ENCODE assay signal across 24 mouse cellular contexts in genomic region chr12:69181800-69182199, GRCm38 (mm10). TPM values are rescaled to one million over a fixed set of nuclear protein-coding genes. Genes with fewer than 3 reads are reported as not detected.
DNase-seq lines count a peak whose midpoint lies in the region; ATAC-seq and TF ChIP-seq lines count a peak whose summit lies in the region.
"Had no signal": no experiment of that assay in that cellular context is flagged by ENCODE, and none has a peak within 500 bp of the region (broad histone marks: within the 10 kb centered on the region; RNA-seq: fewer than 3 reads in every experiment).

No protein-coding gene starts in this region.

- peak; percentile 82 for DNase-seq in heart, adult 11 months
- no peak for DNase-seq in heart, postnatal 36 days
- DNase-seq in CH12.LX (ENCODE audit: extremely low read depth), result no peak
- DNase-seq in G1E (ENCODE audit: low spot score), result no peak
- DNase-seq in gastrocnemius, adult 2 months, result no peak
- DNase-seq in urinary bladder, adult 18-20 months (ENCODE audit: low spot score in 2 of 2), result no peak
- DNase-seq in kidney, adult 18-20 months, result no peak
- DNase-seq: adrenal gland, adult 2 months; adrenal gland, postnatal 10 days; adrenal gland, postnatal 25 days; cerebellum, adult 11 months; cerebellum, adult 18-20 months; cerebellum, adult 8-10 months; cerebellum, adult 9-11 months; cerebellum, postnatal 14 days; cerebellum, postnatal 36 days; embryo, embryonic 11 days; forebrain, postnatal 0 days had no signal

- intact Hi-C loops in heart, postnatal 36 days (cut with DNase I), result no loop called here
- intact Hi-C loops in gastrocnemius, adult 2 months (cut with DNase I), result no loop called here

- H3K9me3 ChIP-seq in CH12.LX (replicated peaks; ENCODE audit: low read length) (peaks cover 3% of the 10 kb centered on the region), G1E (replicated peaks) (peaks cover 4% of the 10 kb centered on the region)
- H3K9me3 ChIP-seq: embryonic facial prominence, embryonic 13.5 days; embryonic facial prominence, embryonic 15.5 days; forebrain, embryonic 13.5 days; forebrain, embryonic 15.5 days had no signal

- H3K4me2 ChIP-seq in CH12.LX (ENCODE audit: insufficient read depth, low read depth, poor library complexity, severe bottlenecking), result no peak overlapping the region
- H3K4me2 ChIP-seq: embryonic facial prominence, embryonic 13.5 days; embryonic facial prominence, embryonic 15.5 days; forebrain, embryonic 13.5 days; forebrain, embryonic 15.5 days had no signal

- peaks cover 37% of the 10 kb centered on the region for H3K79me2 ChIP-seq in CH12.LX (replicated peaks; ENCODE audit: control insufficient read depth, extremely low read depth, insufficient read depth, poor library complexity, severe bottlenecking)

- no peak for TF ChIP-seq CTCF in CH12.LX (conservative IDR thresholded peaks at IDR 0.05 in 1 of 2, IDR thresholded peaks at IDR 0.05 in 1 of 2; ENCODE audit: low read depth in 2 of 2, low read length in 2 of 2)
- TF ChIP-seq CTCF in G1E (IDR thresholded peaks at IDR 0.05; ENCODE audit: low read depth, low read length), result no peak
- TF ChIP-seq CTCF in embryonic fibroblast, embryonic 13.5 days (IDR thresholded peaks at IDR 0.05; ENCODE audit: borderline replicate concordance, insufficient read depth, low read length), result no peak
- TF ChIP-seq CTCF in gastrocnemius, adult 2 months (IDR thresholded peaks at IDR 0.05), result no peak

- H3K27me3 ChIP-seq in CH12.LX (replicated peaks) (no peaks in the 10 kb centered on the region), G1E (ENCODE audit: insufficient read depth, low read length) (no peaks in the 10 kb centered on the region)
- H3K27me3 ChIP-seq: embryonic facial prominence, embryonic 13.5 days; embryonic facial prominence, embryonic 15.5 days; forebrain, embryonic 13.5 days; forebrain, embryonic 15.5 days had no signal

- peaks cover 13 to 42% of the 10 kb centered on the region in 2 experiments for H3K36me3 ChIP-seq in CH12.LX (replicated peaks in 1 of 2; ENCODE audit: control insufficient read depth in 1 of 2, insufficient read depth in 1 of 2, low read length in 1 of 2)
- peaks cover 60% of the 10 kb centered on the region for H3K36me3 ChIP-seq in G1E (replicated peaks)

- H3K4me3 ChIP-seq in CH12.LX (replicated peaks in 1 of 3; ENCODE audit: low read depth in 2 of 3, low read length in 2 of 3, poor library complexity in 1 of 3) (no peak overlapping the region), G1E (ENCODE audit: low read depth, low read length) (peak overlapping the region; percentile 28; the same call in 1 of the 2 replicates)
- H3K4me3 ChIP-seq in embryonic fibroblast, embryonic 13.5 days (ENCODE audit: insufficient read depth, low read length), result no peak overlapping the region
- H3K4me3 ChIP-seq in gastrocnemius, adult 2 months, result no peak overlapping the region
- H3K4me3 ChIP-seq: embryonic facial prominence, embryonic 13.5 days; embryonic facial prominence, embryonic 15.5 days; forebrain, embryonic 13.5 days; forebrain, embryonic 15.5 days had no signal

- no peak overlapping the region for H3K9ac ChIP-seq in CH12.LX (ENCODE audit: insufficient read depth, low read depth)
- H3K9ac ChIP-seq: embryonic facial prominence, embryonic 13.5 days; embryonic facial prominence, embryonic 15.5 days; forebrain, embryonic 13.5 days; forebrain, embryonic 15.5 days; forebrain, postnatal 0 days had no signal

- TF ChIP-seq EP300 in CH12.LX (IDR thresholded peaks at IDR 0.05; ENCODE audit: low read length), result no peak

- TF ChIP-seq RAD21 in CH12.LX (IDR thresholded peaks at IDR 0.05; ENCODE audit: low read depth, low read length), result no peak

- H3K4me1 ChIP-seq in CH12.LX (ENCODE audit: control insufficient read depth in 1 of 2, insufficient read depth in 2 of 2) (peaks cover 4% of the 10 kb centered on the region in 2 experiments; a peak in 3 of 4 replicates), G1E (ENCODE audit: insufficient read depth, low read depth, low read length) (peaks cover 39% of the 10 kb centered on the region)
- peaks cover 3% of the 10 kb centered on the region; the same call in 1 of the 2 replicates for H3K4me1 ChIP-seq in embryonic fibroblast, embryonic 13.5 days (ENCODE audit: control insufficient read depth, insufficient read depth, low read length)

- dilution Hi-C loops in CH12.LX (cut with MboI; ENCODE audit: extremely low pct_ligation_motif_present, extremely low pct_unique_long_range_greater_than_20kb, low sequenced_read_pairs), result no loop called here

- 0 out of 2 replicates have a peak, but pooled peaks have one; percentile 7 for TF ChIP-seq POLR2A in CH12.LX (IDR thresholded peaks at IDR 0.05; ENCODE audit: low read depth, low read length)
- TF ChIP-seq POLR2A in embryonic fibroblast, embryonic 13.5 days (IDR thresholded peaks at IDR 0.05; ENCODE audit: low read depth, low read length), result 0 out of 2 replicates have a peak, but pooled peaks have one; percentile 21

- no peak for ATAC-seq in G1E (ENCODE audit: extremely low read depth, insufficient number of reproducible peaks, low FRiP score, poor library complexity, severe bottlenecking)
- ATAC-seq: CD4-positive, CD25-positive, alpha-beta regulatory T cell, adult 4 months; forebrain, embryonic 13.5 days; forebrain, embryonic 15.5 days; forebrain, postnatal 0 days had no signal

- in situ Hi-C loops in CH12.LX (cut with MboI; ENCODE audit: low pct_ligation_motif_present, low pct_unique_long_range_greater_than_20kb, low sequenced_read_pairs), result no loop called here

- no peak overlapping the region for H3K27ac ChIP-seq in CH12.LX (ENCODE audit: insufficient read depth, low read depth)
- no peak overlapping the region for H3K27ac ChIP-seq in embryonic fibroblast, embryonic 13.5 days (ENCODE audit: insufficient read depth, low read length)
- no peak overlapping the region for H3K27ac ChIP-seq in gastrocnemius, adult 2 months
- H3K27ac ChIP-seq: embryonic facial prominence, embryonic 13.5 days; embryonic facial prominence, embryonic 15.5 days; forebrain, embryonic 13.5 days; forebrain, embryonic 15.5 days had no signal

TF ChIP-seq in CH12.LX, 34 proteins besides CTCF, POLR2A, EP300 and RAD21:
- TF ChIP-seq ZMIZ1 (IDR thresholded peaks at IDR 0.05; ENCODE audit: low read depth, low read length) (0 out of 2 replicates have a peak, but pooled peaks have one; percentile 26), JUN (IDR thresholded peaks at IDR 0.05; ENCODE audit: insufficient read depth, low read depth, low read length) (no peak)

RNA-seq across cellular contexts. Expression of gene Rpl36al, which starts 2.1 kb away (rescaled TPM):
- total RNA-seq in heart, postnatal 36 days (2021), result 100 to 1,000 TPM; 206 to 211 TPM
- total RNA-seq in CH12.LX (2012; rRNA removed), result 1,571 and 1,698 TPM in 2 replicates
- 1,160 and 1,263 TPM in 2 replicates for total RNA-seq in CH12.LX (2014; rRNA removed)
- 748 and 828 TPM in 2 replicates for polyA plus RNA-seq in CH12.LX (2012; ENCODE audit: insufficient read length, low read depth)
- total RNA-seq in G1E (2014; fragmentation: Nextera tagmentation), result 229 and 258 TPM in 2 replicates
- 1,699 and 1,905 TPM in 2 replicates for total RNA-seq in G1E (2017)
- 83.2 and 113 TPM in 2 replicates for polyA plus RNA-seq in G1E (2012)
- 395 and 420 TPM in 2 replicates for polyA plus RNA-seq in embryonic fibroblast, embryonic 13.5 days (2011; ENCODE audit: insufficient read length, low read depth, missing spikeins)
- total RNA-seq in gastrocnemius, adult 2 months (2021), result 100 to 1,000 TPM; 290 to 325 TPM

RNA-seq across cellular contexts. Expression of gene Mgat2, which starts 2.2 kb away (rescaled TPM):
- 10 to 100 TPM; 18.8 to 20.6 TPM for total RNA-seq in heart, postnatal 36 days (2021)
- total RNA-seq in CH12.LX (2012; rRNA removed), result 58.1 and 72.2 TPM in 2 replicates
- 104 and 106 TPM in 2 replicates for total RNA-seq in CH12.LX (2014; rRNA removed)
- 48.7 and 54.2 TPM in 2 replicates for polyA plus RNA-seq in CH12.LX (2012; ENCODE audit: insufficient read length, low read depth)
- 107 and 112 TPM in 2 replicates for total RNA-seq in G1E (2014; fragmentation: Nextera tagmentation)
- total RNA-seq in G1E (2017), result 118 and 119 TPM in 2 replicates
- polyA plus RNA-seq in G1E (2012), result 50.7 and 61.0 TPM in 2 replicates
- 69.7 and 73.2 TPM in 2 replicates for polyA plus RNA-seq in embryonic fibroblast, embryonic 13.5 days (2011; ENCODE audit: insufficient read length, low read depth, missing spikeins)
- 1 to 10 TPM; 6.0 to 7.3 TPM for total RNA-seq in gastrocnemius, adult 2 months (2021)

RNA-seq across cellular contexts. Expression of gene Lrr1, which starts 13.2 kb away (rescaled TPM):
- total RNA-seq in heart, postnatal 36 days (2021), result not detected
- 9.1 and 9.2 TPM in 2 replicates for total RNA-seq in CH12.LX (2012; rRNA removed)
- 33.6 and 35.0 TPM in 2 replicates for total RNA-seq in CH12.LX (2014; rRNA removed)
- polyA plus RNA-seq in CH12.LX (2012; ENCODE audit: insufficient read length, low read depth), result 23.8 and 24.6 TPM in 2 replicates
- 36.2 and 44.2 TPM in 2 replicates for total RNA-seq in G1E (2014; fragmentation: Nextera tagmentation)
- 17.8 and 19.4 TPM in 2 replicates for total RNA-seq in G1E (2017)
- 45.0 and 56.6 TPM in 2 replicates for polyA plus RNA-seq in G1E (2012)
- 2.6 and 4.7 TPM in 2 replicates for polyA plus RNA-seq in embryonic fibroblast, embryonic 13.5 days (2011; ENCODE audit: insufficient read length, low read depth, missing spikeins)
- not detected for total RNA-seq in gastrocnemius, adult 2 months (2021)
- polyA plus RNA-seq: adrenal gland, adult 2 months had no signal

RNA-seq across cellular contexts. Expression of gene Gm49383, which starts 15.1 kb away (rescaled TPM):
- 1 to 10 TPM; 2.6 to 3.6 TPM for total RNA-seq in heart, postnatal 36 days (2021)
- total RNA-seq in CH12.LX (2012; rRNA removed), result 21.3 and 23.6 TPM in 2 replicates
- total RNA-seq in CH12.LX (2014; rRNA removed), result 45.9 and 52.1 TPM in 2 replicates
- 16.0 and 19.1 TPM in 2 replicates for polyA plus RNA-seq in CH12.LX (2012; ENCODE audit: insufficient read length, low read depth)
- 33.0 and 34.5 TPM in 2 replicates for total RNA-seq in G1E (2014; fragmentation: Nextera tagmentation)
- total RNA-seq in G1E (2017), result 56.1 and 82.2 TPM in 2 replicates
- polyA plus RNA-seq in G1E (2012), result 75.5 and 90.8 TPM in 2 replicates
- polyA plus RNA-seq in embryonic fibroblast, embryonic 13.5 days (2011; ENCODE audit: insufficient read length, low read depth, missing spikeins), result 3.7 and 4.4 TPM in 2 replicates
- total RNA-seq in gastrocnemius, adult 2 months (2021), result 1 to 10 TPM; 3.1 to 3.4 TPM

RNA-seq across cellular contexts. Expression of gene Dnaaf2, which starts 16.4 kb away (rescaled TPM):
- under 1 TPM; 0.41 to 0.83 TPM for total RNA-seq in heart, postnatal 36 days (2021)
- total RNA-seq in CH12.LX (2012; rRNA removed) (8.4 and 9.7 TPM in 2 replicates), CH12.LX (2014; rRNA removed) (26.6 and 28.6 TPM in 2 replicates), G1E (2014; fragmentation: Nextera tagmentation) (6.7 and 7.6 TPM in 2 replicates), G1E (2017) (9.8 and 11.4 TPM in 2 replicates)
- polyA plus RNA-seq in CH12.LX (2012; ENCODE audit: insufficient read length, low read depth) (3.7 and 6.9 TPM in 2 replicates), G1E (2012) (5.1 and 5.2 TPM in 2 replicates)
- polyA plus RNA-seq in embryonic fibroblast, embryonic 13.5 days (2011; ENCODE audit: insufficient read length, low read depth, missing spikeins), result 1.9 and 2.8 TPM in 2 replicates
- under 1 TPM; 0.38 to 0.64 TPM for total RNA-seq in gastrocnemius, adult 2 months (2021)

Comparison
In these comparisons a context has a peak if more than half of its experiments do, and no peak if none do; other contexts are left out.
1. RNA of gene Lrr1, which starts 13.2 kb away (total RNA-seq): 17.8 to 44.2 TPM in G1E and 9.1 to 35.0 TPM in CH12.LX; not detected in heart, postnatal 36 days and not detected in gastrocnemius, adult 2 months; every median in the first group is over 4 times any median in the second.